Mouse (Mus musculus) heart, embryonic 12.5 days (tissue): Measurements from ENCODE around the gene Gm28038. TPM values are rescaled to one million over a fixed set of nuclear protein-coding genes. Genes with fewer than 3 reads are reported as not detected.

Source experiments
- ATAC-seq: fragments of 200-750 bp; cut with Nextera tagmentation; 2 replicates; pipeline ENCODE4 v1.8.0; 2017; ENCODE audit warnings: moderate TSS enrichment, moderate library complexity; ENCODE audit not compliant: insufficient number of reproducible peaks, low FRiP score
- H3K27ac ChIP-seq: fragments of 300-500 bp; sonication (generic); 2 replicates; pipeline ENCODE4 v1.5.1; 2016; ENCODE audit warnings: mild to moderate bottlenecking, moderate library complexity; ENCODE audit not compliant: poor library complexity, severe bottlenecking
- H3K27me3 ChIP-seq: fragments of 300-500 bp; sonication (generic); replicated peaks from 2 replicates; pipeline ENCODE4 v1.6.1; 2016; ENCODE audit warnings: mild to moderate bottlenecking, moderate library complexity
- H3K36me3 ChIP-seq: fragments of 300-500 bp; sonication (generic); 2 replicates; pipeline ENCODE4 v1.6.1; 2016; ENCODE audit warnings: mild to moderate bottlenecking, moderate library complexity
- H3K4me1 ChIP-seq: fragments of 300-500 bp; sonication (generic); replicated peaks from 2 replicates; pipeline ENCODE4 v1.6.1; 2016; ENCODE audit warnings: mild to moderate bottlenecking
- H3K4me2 ChIP-seq: fragments of 300-500 bp; sonication (generic); 2 replicates; pipeline ENCODE4 v1.6.1; 2016; ENCODE audit warnings: mild to moderate bottlenecking, moderate library complexity
- H3K4me3 ChIP-seq: fragments of 300-500 bp; sonication (generic); 2 replicates; pipeline ENCODE4 v1.5.1; 2016; ENCODE audit warnings: mild to moderate bottlenecking
- H3K9ac ChIP-seq: fragments of 300-500 bp; sonication (generic); 2 replicates; pipeline ENCODE4 v1.6.1; 2016; ENCODE audit warnings: mild to moderate bottlenecking, moderate library complexity
- H3K9me3 ChIP-seq: fragments of 300-500 bp; sonication (generic); replicated peaks from 2 replicates; pipeline ENCODE4 v1.6.1; 2016; ENCODE audit warnings: mild to moderate bottlenecking, moderate library complexity
- WGBS: fragments of 180-500 bp; shearing (Covaris S2); methylation state at CpG from one replicate; pipeline ENCODE4 v1.1.7; 2016; 5-methylcytosine and 5-hydroxymethylcytosine counted together
- polyA plus RNA-seq: library from polyadenylated mRNA; unstranded; fragments of >200 nt; fragmentation: Nextera tagmentation; extraction: Ambion mirVana; gene quantifications from 2 replicates; pipeline ENCODE4 v1.2.1, GENCODE M21; 2016

The Gm28038 gene
- polyA plus RNA-seq, 1 experiment from 2014 or later: not detected

DNA sequence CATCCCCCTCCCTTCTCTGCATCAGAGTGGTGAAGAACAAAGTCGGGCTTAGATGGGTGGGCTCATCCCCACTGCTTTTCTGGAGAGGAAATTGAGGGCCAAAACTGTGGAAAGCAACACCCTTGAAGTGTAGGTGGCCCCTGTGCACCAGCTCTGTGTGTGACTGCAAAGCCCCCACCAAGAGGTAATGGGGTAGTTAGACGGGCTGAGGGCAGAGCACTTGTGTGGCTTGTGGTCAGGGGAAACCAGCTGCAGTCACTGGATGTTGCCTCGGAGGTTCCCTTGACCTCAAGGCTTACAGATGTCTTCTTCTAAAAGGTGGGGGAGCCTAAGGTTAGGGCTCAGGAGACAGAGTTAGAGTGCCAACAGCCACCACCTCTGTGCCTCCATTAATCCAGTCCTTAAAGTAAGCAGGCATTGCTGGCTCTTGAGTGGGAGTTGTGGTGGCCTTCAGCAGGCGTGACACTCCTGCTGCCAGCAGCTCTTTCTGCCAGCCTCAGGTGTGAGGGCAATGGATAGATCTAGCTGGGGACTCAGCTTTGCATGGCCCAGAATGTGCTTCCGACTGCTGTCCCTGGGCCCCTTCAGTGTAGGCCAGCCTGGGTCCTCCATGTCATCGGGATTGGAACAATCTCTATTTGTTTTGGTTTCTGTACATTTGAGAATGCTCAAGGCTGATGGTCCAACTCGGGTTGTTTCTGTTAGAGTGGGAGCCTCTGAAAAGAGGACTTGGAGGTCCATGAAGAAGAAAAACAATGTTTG lies 23.0 kb upstream of the Gm28038 start:
- no peak for ATAC-seq
- H3K27ac ChIP-seq: peak overlapping the region; percentile 66

DNA sequence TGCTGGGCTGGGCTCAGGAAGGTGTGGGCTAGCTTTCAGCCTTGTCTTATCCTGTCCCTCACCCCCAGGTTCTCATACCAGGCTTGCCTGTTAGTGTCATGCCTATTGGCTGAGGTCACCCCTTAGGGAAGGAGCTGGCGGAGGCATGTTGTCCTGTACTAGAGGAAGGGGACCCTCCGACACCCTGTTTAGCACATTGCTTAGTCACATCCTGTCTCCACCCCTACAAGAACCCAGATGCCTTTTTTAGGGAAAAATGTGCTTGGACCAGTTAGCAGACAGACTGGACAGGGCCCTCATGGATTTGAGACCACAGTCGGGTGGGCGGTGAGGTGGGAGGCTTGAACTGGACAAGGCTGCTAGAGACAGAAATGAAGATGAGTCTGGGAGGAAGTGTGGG lies 22.2 kb upstream of the Gm28038 start:
- Histone ChIP-seq H3K4me1 (peaks cover 38% of the 10 kb centered on the region), H3K4me3 (no peak overlapping the region), H3K9ac (no peak overlapping the region), H3K36me3 (peaks cover 91% of the 10 kb centered on the region), H3K27ac (peak overlapping the region; percentile 66), H3K4me2 (0 out of 2 replicates have a peak overlapping the region, but pooled peaks have one; percentile 6), H3K27me3 (no peaks in the 10 kb centered on the region), H3K9me3 (no peaks in the 10 kb centered on the region)
- ATAC-seq: peak; percentile 73
- WGBS: 39% methylated on average over 4 of the region's 4 CpGs

More for the DNA sequence above, 23.0 kb upstream of the Gm28038 start:
- Histone ChIP-seq H3K4me1 (peaks cover 32% of the 10 kb centered on the region), H3K4me3 (no peak overlapping the region), H3K9ac (no peak overlapping the region), H3K27me3 (no peaks in the 10 kb centered on the region), H3K4me2 (no peak overlapping the region), H3K9me3 (no peaks in the 10 kb centered on the region), H3K36me3 (peaks cover 88% of the 10 kb centered on the region)
- WGBS: 78% methylated on average over 7 of the region's 7 CpGs

DNA sequence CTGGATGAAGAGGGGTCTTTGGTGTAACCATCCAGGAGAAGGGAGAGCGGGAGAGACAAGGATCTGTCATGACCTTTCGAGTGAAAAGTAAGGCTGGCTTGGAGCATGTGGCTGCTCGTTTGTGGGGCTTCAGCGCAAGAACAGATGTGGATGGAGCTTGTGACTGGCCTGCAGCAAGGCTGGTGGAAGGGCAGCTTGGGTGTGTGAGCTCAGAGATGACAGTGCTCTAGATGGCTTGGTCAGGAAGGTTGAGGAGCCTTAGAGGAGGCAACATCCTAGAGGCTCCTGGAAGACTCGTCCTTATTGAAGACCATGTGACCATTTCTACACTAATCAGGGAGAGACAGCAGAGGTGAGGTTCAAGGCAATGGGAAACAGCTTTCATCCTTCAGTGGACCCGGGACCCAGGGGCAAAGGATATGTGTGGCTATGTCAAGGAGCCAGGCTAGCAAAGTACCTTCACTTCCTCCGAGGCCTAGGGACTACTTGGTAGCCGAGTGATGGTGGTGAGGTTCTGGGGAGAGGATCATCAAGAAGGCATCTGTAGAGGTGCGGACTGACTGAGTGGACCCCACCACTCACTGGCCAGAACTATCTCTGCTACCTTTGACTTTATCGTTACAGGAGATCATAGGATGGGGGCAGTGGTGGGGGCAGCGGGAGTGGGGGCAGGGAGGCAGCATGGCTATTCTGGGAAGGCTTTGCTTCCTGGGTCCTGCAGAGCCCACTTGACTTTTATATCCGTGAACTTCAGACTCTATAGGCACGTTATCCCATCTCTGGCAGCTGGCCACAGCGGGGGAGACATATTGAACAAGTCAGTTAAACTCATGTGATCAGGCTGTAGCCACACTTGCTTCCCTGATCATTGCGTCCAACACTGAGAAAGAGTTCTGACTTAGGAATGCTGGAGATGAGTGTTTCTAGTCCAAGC lies 21.4 kb upstream of the Gm28038 start:
- no peaks in the 10 kb centered on the region for H3K9me3 ChIP-seq
- 76% methylated on average over 15 of the region's 15 CpGs for WGBS
- H3K9ac ChIP-seq: no peak overlapping the region; the same call in 1 of the 2 replicates
- ATAC-seq: no peak
- H3K4me3 ChIP-seq: no peak overlapping the region
- peaks cover 46% of the 10 kb centered on the region for H3K4me1 ChIP-seq
- H3K36me3 ChIP-seq: peaks cover 91% of the 10 kb centered on the region
- H3K27ac ChIP-seq: peak overlapping the region; percentile 66
- H3K4me2 ChIP-seq: peak overlapping the region; percentile 7; the same call in 1 of the 2 replicates
- H3K27me3 ChIP-seq: no peaks in the 10 kb centered on the region

DNA sequence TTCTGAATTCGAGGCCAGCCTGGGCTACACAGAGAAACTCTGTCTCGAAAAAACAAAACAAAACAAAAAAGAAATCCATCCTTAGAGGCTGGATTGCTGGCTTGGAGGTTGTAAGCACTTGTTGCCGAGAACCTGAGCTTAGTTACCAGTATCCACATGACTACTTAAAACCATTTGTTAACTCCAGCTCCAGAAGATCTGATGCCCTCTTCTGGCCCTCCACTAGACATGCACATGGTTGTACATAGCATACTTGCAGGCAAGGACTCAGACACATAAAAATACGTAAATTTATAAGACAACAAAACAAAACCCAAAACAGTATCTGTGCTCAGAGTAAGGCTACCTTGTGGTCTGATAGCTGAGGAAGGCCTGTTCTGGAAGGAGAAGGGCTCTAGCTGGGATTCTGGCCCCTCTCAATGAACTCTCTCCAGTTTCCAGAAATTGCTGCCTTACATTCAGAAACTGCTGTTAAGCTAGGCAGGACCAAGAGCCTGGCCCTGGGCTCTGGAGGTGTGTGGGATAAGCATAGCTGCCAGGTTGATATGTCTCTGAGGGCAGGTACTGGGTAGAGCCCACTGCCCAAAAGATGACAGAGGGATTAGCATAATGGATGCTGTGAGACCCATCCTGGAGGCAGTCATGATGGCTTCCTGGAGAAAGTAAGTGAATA lies 19.6 kb upstream of the Gm28038 start:
- 81% methylated on average over 4 of the region's 4 CpGs for WGBS

DNA sequence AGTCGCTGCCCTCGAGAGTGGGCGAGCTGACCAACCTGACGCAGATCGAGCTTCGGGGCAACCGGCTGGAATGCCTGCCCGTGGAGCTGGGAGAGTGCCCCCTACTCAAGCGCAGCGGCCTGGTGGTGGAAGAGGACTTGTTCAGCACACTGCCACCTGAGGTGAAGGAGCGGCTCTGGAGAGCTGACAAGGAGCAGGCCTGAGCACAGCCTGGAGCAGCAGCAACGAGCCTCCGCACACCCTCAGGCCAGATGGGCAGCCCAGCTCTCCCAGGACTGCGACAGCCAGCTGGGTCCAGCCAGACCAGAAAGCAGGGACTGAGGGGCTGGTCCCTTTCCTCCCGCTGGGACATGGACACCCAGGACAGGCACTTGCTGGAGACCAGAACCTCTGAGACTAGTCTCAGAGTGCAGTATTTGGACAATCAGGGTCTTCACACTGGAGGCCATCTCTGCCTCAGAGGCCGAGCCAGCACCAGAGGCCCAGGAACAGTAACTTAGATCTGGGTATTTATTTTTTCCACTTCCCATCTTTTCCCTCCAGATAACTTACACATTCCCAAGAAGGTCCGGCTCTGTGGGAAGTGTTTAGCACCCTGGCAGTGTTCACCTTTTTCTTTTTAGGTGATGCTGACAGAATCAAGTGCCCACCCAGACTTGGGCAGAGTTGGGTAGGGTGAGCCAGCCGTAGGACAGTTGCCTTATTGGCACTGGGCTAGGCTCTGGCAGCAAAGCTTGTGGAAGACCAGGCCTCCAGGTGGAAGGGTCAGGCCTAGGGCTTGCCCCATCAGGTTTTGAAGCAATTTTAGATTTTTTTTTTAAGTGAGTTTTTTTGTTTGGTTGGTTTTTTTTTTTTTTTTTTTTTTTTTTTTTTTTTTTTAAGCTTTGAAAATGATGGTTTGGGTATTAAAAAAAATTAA lies 18.7 kb upstream of the Gm28038 start:
- WGBS: 88% methylated on average over 18 of the region's 18 CpGs
- Histone ChIP-seq H3K27ac (peak overlapping the region; percentile 62), H3K4me2 (no peak overlapping the region), H3K9me3 (no peaks in the 10 kb centered on the region), H3K36me3 (peaks cover 68% of the 10 kb centered on the region), H3K27me3 (no peaks in the 10 kb centered on the region), H3K4me3 (no peak overlapping the region), H3K9ac (no peak overlapping the region), H3K4me1 (peaks cover 73% of the 10 kb centered on the region)
- no peak for ATAC-seq

More for the DNA sequence above, 19.6 kb upstream of the Gm28038 start:
- no peak for ATAC-seq
- no peak overlapping the region for H3K9ac ChIP-seq
- H3K4me2 ChIP-seq: no peak overlapping the region
- H3K9me3 ChIP-seq: no peaks in the 10 kb centered on the region
- no peaks in the 10 kb centered on the region for H3K27me3 ChIP-seq
- H3K36me3 ChIP-seq: peaks cover 78% of the 10 kb centered on the region
- no peak overlapping the region for H3K4me3 ChIP-seq
- H3K4me1 ChIP-seq: peaks cover 64% of the 10 kb centered on the region
- peak overlapping the region; percentile 62; the same call in 1 of the 2 replicates for H3K27ac ChIP-seq

DNA sequence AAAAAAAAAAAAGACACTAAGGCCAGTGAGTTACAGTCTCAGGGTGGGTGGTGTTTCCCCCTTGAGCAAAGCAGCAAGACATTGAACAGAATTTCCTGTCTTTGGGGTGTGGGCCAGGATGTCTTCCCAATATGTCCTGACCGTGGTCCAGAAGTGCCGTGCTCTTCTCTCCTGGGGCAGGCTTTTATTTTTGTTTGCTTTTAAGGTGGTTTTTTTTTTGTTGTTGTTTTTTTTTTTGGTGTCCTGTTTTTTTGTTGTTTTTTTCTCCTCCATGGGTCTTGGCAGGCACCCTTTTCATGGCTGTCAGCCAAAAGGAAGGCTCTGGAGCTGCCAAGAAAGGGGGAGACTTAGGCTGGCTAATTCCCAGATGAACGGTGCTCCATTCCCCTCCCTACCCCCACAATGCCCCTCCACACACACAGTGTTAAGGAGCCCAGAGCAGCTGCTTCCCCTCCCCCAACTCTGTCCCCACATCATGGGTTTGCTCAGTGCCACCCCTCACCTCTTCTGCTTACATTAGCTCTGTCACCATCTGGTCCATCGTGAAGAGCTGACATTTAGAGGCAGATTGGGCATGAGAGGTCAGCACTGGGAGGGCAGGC lies 17.9 kb upstream of the Gm28038 start:
- no peaks in the 10 kb centered on the region for H3K27me3 ChIP-seq
- H3K4me1 ChIP-seq: peaks cover 68% of the 10 kb centered on the region
- no peak overlapping the region for H3K9ac ChIP-seq
- ATAC-seq: no peak
- 63% methylated on average over 4 of the region's 4 CpGs for WGBS
- H3K9me3 ChIP-seq: no peaks in the 10 kb centered on the region
- H3K27ac ChIP-seq: peak overlapping the region; percentile 53; the same call in 1 of the 2 replicates
- H3K36me3 ChIP-seq: peaks cover 61% of the 10 kb centered on the region
- no peak overlapping the region for H3K4me3 ChIP-seq
- no peak overlapping the region for H3K4me2 ChIP-seq

DNA sequence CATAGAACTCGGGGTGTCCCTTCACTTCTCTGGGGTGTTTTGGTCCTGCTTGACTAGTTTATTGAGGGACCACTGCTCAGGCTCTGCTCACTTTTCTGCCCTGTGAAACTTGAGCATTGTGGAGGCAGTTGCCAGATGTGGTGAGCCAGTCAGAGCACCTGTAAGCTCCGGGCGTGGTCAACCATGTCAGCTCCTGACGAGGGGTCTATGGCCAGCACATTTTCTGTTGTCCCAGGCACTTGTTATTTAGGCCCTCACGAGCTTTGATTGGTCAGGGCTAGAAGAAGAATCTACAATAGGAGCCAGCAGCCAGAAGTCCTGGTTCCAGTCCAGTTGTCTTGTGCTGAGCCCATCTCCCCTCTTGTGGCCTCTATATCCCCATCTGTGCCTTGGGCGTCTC lies 17.0 kb upstream of the Gm28038 start:
- Histone ChIP-seq H3K4me3 (no peak overlapping the region), H3K4me2 (no peak overlapping the region), H3K27me3 (no peaks in the 10 kb centered on the region), H3K9me3 (no peaks in the 10 kb centered on the region), H3K36me3 (peaks cover 53% of the 10 kb centered on the region), H3K27ac (peak overlapping the region; percentile 14; the same call in 1 of the 2 replicates), H3K9ac (no peak overlapping the region), H3K4me1 (peaks cover 61% of the 10 kb centered on the region)
- no peak for ATAC-seq
- WGBS: 88% methylated on average over 6 of the region's 6 CpGs

DNA sequence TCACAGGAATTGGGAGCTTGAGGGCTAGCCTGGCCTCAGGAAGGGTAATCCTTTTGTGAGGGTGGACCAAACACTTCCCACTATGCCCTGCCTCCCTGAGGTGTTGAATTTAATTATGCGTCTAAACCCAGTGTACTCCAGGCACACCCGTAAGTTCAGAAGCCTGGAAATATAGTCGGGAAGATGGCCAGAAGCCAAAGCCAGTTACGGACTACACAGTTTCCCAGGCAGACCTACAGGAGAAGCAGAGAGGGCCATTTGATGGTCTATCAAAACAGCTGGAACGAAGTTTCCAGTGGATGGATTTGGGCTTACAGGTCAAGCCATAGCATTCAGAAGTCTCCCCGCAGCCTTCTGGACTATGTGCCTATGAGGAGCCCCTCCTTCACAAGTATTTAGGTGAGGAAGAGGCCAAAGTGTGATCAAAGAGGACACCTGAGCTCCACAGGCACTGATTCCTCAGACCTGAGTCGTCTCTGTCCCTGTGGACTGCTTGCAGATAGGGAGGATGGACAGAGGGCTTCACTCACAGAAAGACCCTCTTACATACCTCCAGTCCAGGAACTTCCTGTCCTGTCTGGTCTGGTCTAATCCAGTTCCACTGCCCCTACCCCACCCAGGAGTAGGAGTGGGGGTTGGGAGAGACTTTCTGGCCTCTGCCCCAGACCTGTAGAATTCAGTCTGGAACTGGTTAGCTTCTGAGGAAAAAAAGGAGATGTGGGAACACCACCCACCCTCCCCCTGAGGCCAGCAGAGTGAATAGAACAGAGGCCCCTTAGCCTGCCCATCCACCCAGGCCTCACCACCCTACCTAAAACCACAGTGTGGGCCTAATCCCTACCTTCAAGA lies 15.9 kb upstream of the Gm28038 start:
- H3K4me2 ChIP-seq: no peak overlapping the region
- no peak overlapping the region for H3K4me3 ChIP-seq
- H3K9me3 ChIP-seq: no peaks in the 10 kb centered on the region
- peaks cover 55% of the 10 kb centered on the region for H3K4me1 ChIP-seq
- H3K9ac ChIP-seq: peak overlapping the region; percentile 49
- H3K27ac ChIP-seq: peak overlapping the region; percentile 96
- no peaks in the 10 kb centered on the region for H3K27me3 ChIP-seq
- 0 out of 2 replicates have a peak, but pooled peaks have one; percentile 3 for ATAC-seq
- WGBS: 56% methylated on average over 7 of the region's 7 CpGs
- peaks cover 45% of the 10 kb centered on the region for H3K36me3 ChIP-seq

DNA sequence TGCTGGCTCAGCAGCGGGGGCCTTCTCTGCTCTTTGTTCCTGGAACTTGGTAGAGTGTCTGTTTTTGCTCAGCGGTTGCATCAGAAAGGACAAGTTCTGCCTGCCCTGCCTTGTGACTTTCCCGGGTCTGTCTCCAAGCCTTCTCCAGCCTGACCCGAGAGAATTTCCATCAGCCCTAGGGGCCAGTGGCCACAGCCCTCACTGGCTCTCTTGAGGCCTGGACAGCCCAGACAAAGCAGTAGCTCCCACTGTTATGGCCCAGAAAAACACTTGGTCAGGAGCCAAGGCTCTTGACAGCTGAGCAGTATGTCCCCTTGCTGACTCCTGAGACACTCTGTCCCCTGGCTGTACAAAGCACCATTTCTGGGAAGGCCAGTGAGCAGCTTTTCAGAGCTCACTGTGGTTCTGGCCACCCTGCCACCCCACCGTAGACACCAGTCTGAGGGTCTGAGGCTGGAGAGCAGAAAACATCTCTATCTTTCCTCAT lies 15.0 kb upstream of the Gm28038 start, which contains the start of gene Phyhd1:
Gene Phyhd1 (plus strand): TSS at position 437 of the 487 bp plus-strand sequence.
- WGBS: 31% methylated on average over 5 of the region's 5 CpGs
- H3K27ac ChIP-seq: peak within 1 kb of the TSS; percentile 96
- peak within 1 kb of the TSS; percentile 7; the same call in 1 of the 2 replicates for H3K4me3 ChIP-seq
- no peaks in the 10 kb centered on the region for H3K27me3 ChIP-seq
- H3K9ac ChIP-seq: peak within 1 kb of the TSS; percentile 49
- ATAC-seq: peak; percentile 53; the same call in 1 of the 2 replicates
- H3K36me3 ChIP-seq: peaks cover 37% of the 10 kb centered on the region
- H3K4me1 ChIP-seq: peaks cover 55% of the 10 kb centered on the region
- no peaks in the 10 kb centered on the region for H3K9me3 ChIP-seq
- peak within 1 kb of the TSS; percentile 37 for H3K4me2 ChIP-seq
